Mouse (Mus musculus): ENCODE results near the gene Wdcp. TPM values are rescaled to one million over a fixed set of nuclear protein-coding genes. Genes with fewer than 3 reads are reported as not detected.
"Not testable (repeated sequence)": the region's sequence is repeated elsewhere in the genome, so short reads cannot be mapped to it uniquely, and the experiment has no call there.

The Wdcp gene
- 10 to 100 TPM; 10.6 to 11.5 TPM for total RNA-seq (2021)
- long read RNA-seq, experiment 1, full-length matches to known transcripts, result 1 of 1 reads
- long read RNA-seq, experiment 1, partial matches to known transcripts, result 0 of 1 reads
- long read RNA-seq, experiment 1, other reads (novel, unspliced or antisense), result 0 of 1 reads
- long read RNA-seq, experiment 2, full-length matches to known transcripts, result 2 of 3 reads
- long read RNA-seq, experiment 2, partial matches to known transcripts, result 1 of 3 reads
- long read RNA-seq, experiment 2, other reads (novel, unspliced or antisense), result 0 of 3 reads

DNA sequence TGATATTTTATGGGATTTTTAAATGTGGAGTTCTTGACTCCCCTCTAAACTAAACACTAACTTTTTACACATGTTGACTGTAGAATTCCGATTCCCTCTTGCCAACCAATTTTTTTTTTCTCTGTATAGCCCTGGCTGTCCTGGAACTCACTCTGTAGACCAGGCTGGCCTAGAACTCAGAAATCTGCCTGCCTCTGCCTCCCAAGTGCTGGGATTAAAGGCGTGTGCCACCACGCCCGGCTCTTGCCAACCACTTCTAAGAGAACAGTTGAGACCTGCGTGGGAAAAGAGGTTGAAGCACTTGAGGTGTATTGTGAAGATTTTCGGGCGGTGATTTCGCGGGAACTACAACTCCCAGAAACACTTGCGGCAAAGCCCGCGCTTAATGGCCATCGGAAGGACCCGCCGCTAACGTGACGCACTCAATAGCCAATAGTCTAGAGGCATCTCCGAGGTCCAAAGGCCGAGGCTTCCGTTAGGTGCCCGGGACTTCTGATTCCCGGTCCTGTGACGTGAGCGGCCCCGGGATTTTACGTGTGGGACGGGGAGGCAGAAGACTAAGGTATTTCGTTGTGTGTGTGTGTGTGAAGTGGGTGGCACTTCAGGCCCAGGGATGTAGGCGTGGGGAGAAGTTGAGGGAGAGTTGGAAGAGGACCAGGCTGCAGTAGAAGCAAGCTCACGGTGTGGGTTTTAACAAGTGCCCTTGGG, at the start of gene Wdcp:
Gene Wdcp, plus strand, starts transcription at position 414 of the 708 bp plus-strand sequence.
- intact Hi-C loops (cut with DNase I), result loop anchor here (5.0 kb wide), 1 partner anchor 74 kb away; the partner anchor contains the start of gene Atad2b
- peak; percentile 91 to 92 for DNase-seq (ENCODE audit: low spot score in 2 of 2)

GRCm38 (mm10) chr12:4793718-4794117, 49.4 kb upstream of the Wdcp start:
- DNase-seq (ENCODE audit: low spot score in 2 of 2), result peak; percentile 19 to 32
- intact Hi-C loops (cut with DNase I), result no loop called here

- DNase-seq (ENCODE audit: low spot score in 2 of 2); intact Hi-C loops (cut with DNase I): not testable (repeated sequence)
These were observed 45.6 kb upstream of the Wdcp start for GRCm38 (mm10) chr12:4797471-4797870.

GRCm38 (mm10) chr12:4811036-4811435, 32.1 kb upstream of the Wdcp start:
- no peak for DNase-seq (ENCODE audit: low spot score in 2 of 2)
- intact Hi-C loops (cut with DNase I), result no loop called here

DNA sequence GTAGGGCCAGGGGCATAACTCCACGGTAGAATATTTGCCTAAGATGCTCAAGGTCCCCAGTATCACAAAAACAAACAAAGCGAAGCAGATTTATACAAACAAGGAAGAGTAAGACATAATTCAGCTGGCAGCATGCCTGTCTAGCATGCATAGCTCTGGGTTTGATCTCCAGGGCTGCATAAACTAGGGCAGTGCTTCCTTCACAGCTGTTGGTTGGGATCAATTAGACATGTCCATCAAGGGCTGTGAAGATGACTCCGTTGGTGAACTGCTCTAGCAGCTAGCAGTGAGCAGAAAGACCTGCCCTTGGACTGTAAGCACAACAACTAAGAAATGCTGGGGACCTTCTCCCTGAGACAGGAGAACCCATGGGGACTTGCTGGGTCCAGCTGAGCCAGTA, 31.4 kb upstream of the Wdcp start:
- intact Hi-C loops (cut with DNase I), result no loop called here

GRCm38 (mm10) chr12:4813636-4814035, 29.5 kb upstream of the Wdcp start:
- intact Hi-C loops (cut with DNase I), result no loop called here
- no peak for DNase-seq (ENCODE audit: low spot score in 2 of 2)

More for the DNA sequence above, 31.4 kb upstream of the Wdcp start:
- DNase-seq (ENCODE audit: low spot score in 2 of 2), result no peak

DNA sequence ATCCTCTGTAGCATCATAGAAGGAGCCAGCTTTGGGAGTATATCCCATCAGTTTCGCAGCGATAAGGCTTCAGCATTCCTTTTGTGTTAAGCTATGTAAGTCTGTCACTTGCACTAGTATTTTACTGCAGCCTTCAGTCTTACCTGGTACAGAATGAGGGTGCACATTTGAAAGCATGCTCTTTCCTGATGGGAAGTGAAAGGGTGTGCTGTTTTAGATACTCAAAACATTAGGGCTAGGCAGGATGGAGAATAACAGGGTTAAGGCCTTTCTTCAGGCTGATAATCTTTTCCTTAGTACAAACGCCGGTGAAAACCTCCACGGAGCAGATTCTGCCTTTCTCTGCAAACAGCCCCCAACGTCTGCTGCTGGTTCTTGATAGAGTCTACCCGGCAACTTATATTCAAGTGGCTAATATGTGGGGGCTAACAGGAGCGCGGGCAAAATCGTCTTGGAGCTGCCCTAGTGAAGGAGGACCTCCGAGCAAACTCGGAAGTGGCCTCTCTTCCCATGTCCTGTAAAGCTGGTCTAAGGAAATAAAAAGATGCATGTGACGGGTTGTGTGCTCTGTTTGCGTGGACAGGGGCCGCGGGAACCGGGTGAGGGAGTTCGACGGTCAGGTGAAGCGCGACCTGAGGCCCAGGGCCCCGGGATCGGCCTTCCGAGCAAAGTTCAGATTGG, 26.3 kb upstream of the Wdcp start:
- intact Hi-C loops (cut with DNase I), result no loop called here
- DNase-seq (ENCODE audit: low spot score in 2 of 2), result no peak

DNA sequence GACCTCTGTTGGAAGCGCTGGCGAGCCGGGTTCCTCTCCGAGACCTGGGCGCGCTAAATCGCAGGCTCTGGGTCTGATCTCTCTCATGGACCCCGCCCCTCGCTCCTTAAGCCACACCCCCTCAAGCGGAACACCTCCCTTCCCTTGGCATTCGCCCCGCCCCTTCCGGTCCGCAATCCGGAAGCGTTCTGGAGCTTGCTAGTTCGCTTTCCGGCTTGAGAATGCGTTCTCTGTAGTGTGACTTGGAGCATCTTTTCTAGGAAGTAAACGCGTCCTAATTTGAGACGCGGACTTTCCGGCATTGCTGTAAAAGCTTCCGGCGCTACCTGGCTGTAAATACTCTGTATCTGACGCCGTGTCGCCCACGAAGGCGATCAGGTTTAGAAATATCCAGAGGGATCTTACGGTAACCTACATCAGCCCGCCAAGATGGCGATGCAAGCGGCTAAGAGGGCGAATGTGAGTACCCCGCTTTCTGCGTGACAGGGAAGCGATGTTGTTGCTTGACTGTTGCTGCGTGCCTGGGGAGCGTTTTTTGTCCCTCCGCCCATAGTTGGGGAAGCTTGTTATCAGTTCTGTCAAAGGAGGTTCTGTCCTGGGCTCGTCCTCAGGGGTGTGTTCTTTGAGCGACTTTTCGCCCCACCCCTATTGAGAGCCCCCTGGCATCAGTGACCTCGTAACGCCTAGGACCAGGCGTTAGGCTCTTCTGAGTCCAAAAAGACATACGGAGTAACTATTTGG, 25.6 kb upstream of the Wdcp start, which contains the start of gene Sf3b6:
Gene Sf3b6, plus strand, starts transcription at position 184 of the 741 bp plus-strand sequence.
- peak; percentile 96 to 98 for DNase-seq (ENCODE audit: low spot score in 2 of 2)
- intact Hi-C loops (cut with DNase I), result no loop called here

DNA sequence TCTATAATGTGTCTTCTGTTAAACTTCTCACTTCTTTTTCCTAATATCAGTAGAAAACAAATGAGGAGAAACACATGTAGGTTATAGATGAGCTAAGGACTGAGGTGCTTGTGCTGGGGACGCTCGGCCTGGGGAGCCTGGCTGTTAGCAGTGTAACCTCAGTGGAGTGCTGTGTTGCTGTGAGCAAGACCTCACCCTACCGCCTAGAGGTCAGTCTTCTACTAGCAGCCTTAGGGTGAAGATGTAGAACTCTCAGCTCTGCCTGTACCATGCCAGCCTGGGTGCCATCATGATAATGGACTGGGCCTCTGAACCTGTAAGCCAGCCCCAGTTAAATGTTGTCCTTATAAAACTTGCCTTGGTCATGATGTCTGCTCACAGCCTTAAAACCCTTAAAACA, 15.8 kb upstream of the Wdcp start:
- intact Hi-C loops (cut with DNase I), result no loop called here
- no peak for DNase-seq (ENCODE audit: low spot score in 2 of 2)

GRCm38 (mm10) chr12:4836959-4837358, 6.1 kb upstream of the Wdcp start:
- intact Hi-C loops (cut with DNase I), result no loop called here
- no peak for DNase-seq (ENCODE audit: low spot score in 2 of 2)

- DNase-seq (ENCODE audit: low spot score in 2 of 2), result no peak
- intact Hi-C loops (cut with DNase I), result loop anchor here (5.0 kb wide), 1 partner anchor 77 kb away; the partner anchor contains the start of gene Atad2b
These were observed 3.1 kb upstream of the Wdcp start for GRCm38 (mm10) chr12:4840010-4840409.

DNA sequence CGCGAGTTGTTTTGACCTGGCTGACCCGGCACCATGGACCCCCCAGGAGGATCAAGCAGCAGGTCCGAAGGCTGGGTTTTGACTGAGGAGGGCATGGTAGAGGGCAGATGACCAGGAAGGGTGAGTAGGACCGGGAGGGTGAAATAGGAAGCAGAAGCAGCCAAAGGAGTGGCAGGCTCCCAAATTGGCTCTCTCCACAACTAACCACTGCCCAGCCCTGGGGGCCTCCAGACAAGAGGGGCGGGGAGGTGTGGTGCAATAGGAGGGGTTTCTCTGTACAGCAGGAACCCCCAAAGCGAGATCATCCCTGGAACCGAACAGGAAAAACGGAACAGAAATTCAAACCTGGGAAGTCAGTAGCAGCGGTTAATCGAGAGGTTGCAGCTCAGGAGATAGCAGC, 2.4 kb upstream of the Wdcp start:
- intact Hi-C loops (cut with DNase I), result loop anchor here (5.0 kb wide), 1 partner anchor 77 kb away; the partner anchor contains the start of gene Atad2b
- DNase-seq (ENCODE audit: low spot score in 2 of 2), result no peak

DNA sequence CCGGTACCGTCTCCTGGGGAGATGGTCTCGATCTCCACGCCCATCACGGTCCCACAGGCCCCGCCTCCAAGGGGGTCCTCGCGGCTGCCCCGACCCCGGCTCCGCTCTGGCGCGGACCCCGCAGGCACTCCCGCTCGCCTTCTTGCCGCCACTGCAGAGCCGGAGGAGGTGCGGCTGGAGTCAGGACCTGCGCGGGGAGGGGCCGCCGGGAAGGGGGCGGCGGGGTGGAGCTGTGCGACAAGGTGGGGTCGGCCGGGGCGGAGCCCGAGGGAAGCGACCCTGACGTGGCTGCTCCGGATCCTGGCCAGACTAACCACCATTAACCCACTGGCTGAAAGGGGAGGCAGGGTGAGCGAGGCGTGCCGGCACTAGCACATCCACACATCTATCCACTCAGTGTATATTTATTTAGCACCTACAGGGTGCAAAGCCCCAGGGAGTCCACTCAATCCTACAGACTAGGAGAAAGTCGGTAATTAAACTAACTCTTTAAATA, 1.7 kb upstream of the Wdcp start, which contains the start of gene Fkbp1b:
Gene Fkbp1b, minus strand, starts transcription at position 200 of the 496 bp plus-strand sequence.
- intact Hi-C loops (cut with DNase I), result loop anchor here (5.0 kb wide), 1 partner anchor 76 kb away; the partner anchor contains the start of gene Atad2b
- DNase-seq (ENCODE audit: low spot score in 2 of 2), result peak in 1 of 2 experiments; percentile 38

- intact Hi-C loops (cut with DNase I), result loop anchor here (5.0 kb wide), 1 partner anchor 75 kb away; the partner anchor contains the start of gene Atad2b
- no peak for DNase-seq (ENCODE audit: low spot score in 2 of 2)
These were observed 647 bp upstream of the Wdcp start for GRCm38 (mm10) chr12:4842456-4842855.

DNA sequence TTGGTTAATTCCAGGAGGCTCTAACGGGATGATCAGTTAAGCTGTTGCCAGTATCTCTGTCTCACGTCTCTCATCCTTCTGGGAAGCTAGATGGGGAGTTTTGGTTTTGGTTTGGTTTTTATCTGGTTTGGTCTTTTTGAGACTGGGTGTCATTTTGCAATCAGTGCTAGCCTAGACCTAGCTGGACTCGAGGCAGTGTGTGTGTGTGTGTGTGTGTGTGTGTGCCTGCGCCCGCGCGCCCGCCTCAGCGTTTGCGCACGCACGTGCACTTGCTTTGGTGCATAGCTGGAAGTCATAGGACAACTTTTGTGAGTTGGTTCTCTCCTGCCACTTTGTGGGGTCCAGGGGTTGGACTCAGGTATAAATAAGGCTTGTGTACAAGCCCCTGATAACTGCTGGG, 638 bp downstream of the Wdcp start:
- DNase-seq (ENCODE audit: low spot score in 2 of 2), result peak in 1 of 2 experiments; percentile 25
- intact Hi-C loops (cut with DNase I), result loop anchor here (5.0 kb wide), 1 partner anchor 74 kb away; the partner anchor contains the start of gene Atad2b

DNA sequence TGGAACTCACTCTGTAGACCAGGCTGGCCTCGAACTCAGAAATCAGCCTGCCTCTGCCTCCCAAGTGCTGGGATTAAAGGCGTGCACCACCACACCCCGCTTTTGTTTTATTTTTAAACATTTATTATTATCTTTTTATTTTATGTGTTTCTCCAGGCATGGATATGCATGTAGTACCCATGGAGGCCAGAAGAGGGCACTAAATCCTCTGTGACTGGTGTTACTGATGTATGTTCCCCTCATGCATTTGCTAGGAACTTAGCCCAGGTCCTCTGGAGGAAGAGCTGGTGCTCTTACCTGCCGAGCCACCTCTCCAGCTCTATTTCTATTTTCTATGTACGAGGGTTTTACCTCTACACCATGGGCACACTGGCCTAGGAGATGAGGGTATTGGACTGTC, 13.1 kb downstream of the Wdcp start:
- no peak for DNase-seq (ENCODE audit: low spot score in 2 of 2)
- intact Hi-C loops (cut with DNase I), result no loop called here

DNA sequence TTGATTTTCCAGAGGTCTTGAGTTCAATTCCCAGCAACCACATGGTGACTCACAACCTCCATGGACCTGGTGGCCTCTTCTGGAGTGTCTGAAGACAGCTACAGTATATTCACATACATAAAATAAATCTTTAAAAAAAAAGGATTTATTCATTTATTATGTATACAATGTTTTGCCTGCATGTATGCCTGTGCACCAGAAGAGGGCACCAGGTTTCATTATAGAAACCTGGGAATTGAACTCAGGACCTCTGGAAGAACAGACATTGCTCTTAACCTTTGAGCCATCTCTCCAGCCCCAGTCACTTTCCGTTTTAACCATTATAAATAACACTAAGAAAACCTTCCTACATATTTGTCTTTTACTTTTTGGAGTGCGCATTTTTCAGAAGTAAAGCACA, 13.7 kb downstream of the Wdcp start:
- no peak for DNase-seq (ENCODE audit: low spot score in 2 of 2)
- intact Hi-C loops (cut with DNase I), result no loop called here

DNA sequence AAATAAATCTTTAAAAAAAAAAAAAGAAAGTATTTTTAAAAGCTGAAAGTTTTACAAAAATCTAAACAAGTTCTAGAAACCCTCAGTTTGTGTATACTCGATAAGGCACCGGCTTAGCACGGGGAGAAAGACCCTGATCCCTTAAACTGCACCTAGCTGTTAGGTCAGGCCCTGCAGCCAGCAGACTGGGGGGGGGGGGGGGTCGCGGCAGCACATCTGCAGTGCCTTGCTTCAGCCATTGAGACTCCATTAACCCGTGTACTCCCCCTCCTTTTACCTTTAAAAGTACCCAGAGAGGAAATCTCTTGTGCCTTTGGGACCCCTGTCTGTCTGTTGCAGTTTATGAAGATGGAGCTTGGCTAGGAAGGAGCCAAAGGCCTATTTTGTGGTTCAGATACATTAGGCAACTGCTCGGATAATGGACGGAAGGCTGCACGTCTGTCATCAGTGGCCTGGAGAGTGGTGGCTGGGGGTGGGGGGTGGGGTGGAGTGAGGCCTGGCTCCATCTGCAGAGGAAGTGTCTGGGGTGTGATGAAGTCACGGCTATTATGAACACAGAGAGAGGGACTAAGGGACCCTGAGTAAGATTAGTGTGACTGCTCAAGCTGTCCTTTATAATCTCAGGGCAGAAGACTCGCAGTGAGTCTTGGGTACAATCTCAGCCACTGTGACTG, 16.3 kb downstream of the Wdcp start:
- no peak for DNase-seq (ENCODE audit: low spot score in 2 of 2)
- intact Hi-C loops (cut with DNase I), result no loop called here

All from left cerebral cortex, postnatal 14 days (tissue).